8 mouse cellular contexts compared by ENCODE assay signal in genomic region chr12:79838181-79838961, GRCm38 (mm10).
DNase-seq lines count a peak whose midpoint lies in the region; ATAC-seq and TF ChIP-seq lines count a peak whose summit lies in the region.

No protein-coding gene starts in this region.

- no peak overlapping the region for H3K4me3 ChIP-seq in midbrain, embryonic 10.5 days
- H3K4me3 ChIP-seq in midbrain, embryonic 16.5 days (ENCODE audit: low read depth, low read length), result no peak overlapping the region
- no peak overlapping the region for H3K4me3 ChIP-seq in intestine, postnatal 0 days (ENCODE audit: low read depth, low read length)
- H3K4me3 ChIP-seq in liver, adult 2 months (ENCODE audit: insufficient read depth, low read depth, low read length), result no peak overlapping the region

- H3K9ac ChIP-seq in midbrain, embryonic 16.5 days (ENCODE audit: low read depth, low read length), result no peak overlapping the region
- no peak overlapping the region for H3K9ac ChIP-seq in intestine, postnatal 0 days (ENCODE audit: low read depth, low read length)
- H3K9ac ChIP-seq in liver, adult 2 months (ENCODE audit: low read depth, low read length), result no peak overlapping the region

- no peaks in the 10 kb centered on the region for H3K9me3 ChIP-seq in midbrain, embryonic 10.5 days (replicated peaks)
- H3K9me3 ChIP-seq in midbrain, embryonic 16.5 days (replicated peaks; ENCODE audit: control insufficient read depth, low read length, poor library complexity, severe bottlenecking), result no peaks in the 10 kb centered on the region
- H3K9me3 ChIP-seq in intestine, postnatal 0 days (ENCODE audit: control insufficient read depth), result no peaks in the 10 kb centered on the region

- no peak for TF ChIP-seq POLR2A in liver, adult 2 months (IDR thresholded peaks at IDR 0.05; ENCODE audit: extremely low read depth, insufficient read depth, low read length)

- no peaks in the 10 kb centered on the region for H3K27me3 ChIP-seq in midbrain, embryonic 10.5 days (ENCODE audit: low read depth, poor library complexity, severe bottlenecking)
- H3K27me3 ChIP-seq in midbrain, embryonic 16.5 days (ENCODE audit: control insufficient read depth, insufficient read depth, low read depth, low read length), result no peaks in the 10 kb centered on the region
- H3K27me3 ChIP-seq in intestine, postnatal 0 days (replicated peaks; ENCODE audit: control insufficient read depth, insufficient read depth, low read length), result no peaks in the 10 kb centered on the region
- H3K27me3 ChIP-seq in liver, adult 2 months (ENCODE audit: control insufficient read depth, insufficient read depth, low read length), result no peaks in the 10 kb centered on the region

- no peak overlapping the region for H3K4me2 ChIP-seq in midbrain, embryonic 16.5 days (ENCODE audit: low read length)
- H3K4me2 ChIP-seq in intestine, postnatal 0 days (replicated peaks; ENCODE audit: low read depth), result no peak overlapping the region

- H3K4me1 ChIP-seq in midbrain, embryonic 10.5 days, result peaks cover 63% of the 10 kb centered on the region
- H3K4me1 ChIP-seq in midbrain, embryonic 16.5 days (ENCODE audit: control insufficient read depth, insufficient read depth, low read length), result peaks cover 4% of the 10 kb centered on the region; the same call in 1 of the 2 replicates
- H3K4me1 ChIP-seq in intestine, postnatal 0 days (replicated peaks; ENCODE audit: control insufficient read depth, insufficient read depth, low read length), result no peaks in the 10 kb centered on the region
- H3K4me1 ChIP-seq in liver, adult 2 months (ENCODE audit: control insufficient read depth, insufficient read depth, low read length), result peaks cover 2% of the 10 kb centered on the region; the same call in 1 of the 2 replicates

- TF ChIP-seq CTCF in intestine, postnatal 0 days (IDR thresholded peaks at IDR 0.05; ENCODE audit: low read depth), result no peak
- no peak for TF ChIP-seq CTCF in liver, adult 2 months (IDR thresholded peaks at IDR 0.05; ENCODE audit: low read depth, low read length)

- WGBS in midbrain, embryonic 10.5 days, result 51% methylated on average over 6 of the region's 6 CpGs
- WGBS in midbrain, embryonic 16.5 days, result 47% methylated on average over 6 of the region's 6 CpGs
- WGBS in intestine, postnatal 0 days, result 50% methylated on average over 6 of the region's 6 CpGs
- WGBS in liver, adult 2 months, result 60% methylated on average over 6 of the region's 6 CpGs

- no peaks in the 10 kb centered on the region for H3K36me3 ChIP-seq in midbrain, embryonic 10.5 days
- no peaks in the 10 kb centered on the region for H3K36me3 ChIP-seq in midbrain, embryonic 16.5 days (ENCODE audit: control insufficient read depth, insufficient read depth, low read length)
- H3K36me3 ChIP-seq in intestine, postnatal 0 days (ENCODE audit: control insufficient read depth, insufficient read depth), result no peaks in the 10 kb centered on the region
- H3K36me3 ChIP-seq in liver, adult 2 months (ENCODE audit: control insufficient read depth, insufficient read depth, low read length), result no peaks in the 10 kb centered on the region

- no peak for ATAC-seq in midbrain, embryonic 16.5 days
- 0 out of 2 replicates have a peak, but pooled peaks have one; percentile 19 for ATAC-seq in intestine, postnatal 0 days

- DNase-seq in midbrain, embryonic 10.5 days (ENCODE audit: low spot score), result no peak
- DNase-seq in embryo, embryonic 10 days (ENCODE audit: low spot score), result peak; percentile 45
- peak; percentile 89 to 94 for DNase-seq in heart, adult 18-20 months
- peak; percentile 25 for DNase-seq in liver, adult 2 months (ENCODE audit: extremely low read depth, low read depth, low spot score)
- peak; percentile 61 for DNase-seq in ovary, postnatal 14 days (ENCODE audit: low spot score)
- DNase-seq in cerebellum, postnatal 25 days, result no peak

- peak overlapping the region; percentile 87 for H3K27ac ChIP-seq in midbrain, embryonic 10.5 days (replicated peaks)
- H3K27ac ChIP-seq in midbrain, embryonic 16.5 days (ENCODE audit: low read length), result no peak overlapping the region
- no peak overlapping the region for H3K27ac ChIP-seq in intestine, postnatal 0 days (ENCODE audit: low read depth, low read length)
- H3K27ac ChIP-seq in liver, adult 2 months (replicated peaks; ENCODE audit: insufficient read depth, low read depth, low read length), result peak overlapping the region; percentile 52

- H3K79me2 ChIP-seq in liver, adult 2 months (ENCODE audit: control insufficient read depth, insufficient read depth, low read length), result no peaks in the 10 kb centered on the region

Comparison
In these comparisons a context has a peak if more than half of its experiments do, and no peak if none do; other contexts are left out.
1. H3K27ac ChIP-seq: peak in midbrain, embryonic 10.5 days (single experiment) and liver, adult 2 months (single experiment); none in midbrain, embryonic 16.5 days (single experiment) and intestine, postnatal 0 days (single experiment).
2. DNase-seq: peak in embryo, embryonic 10 days (single experiment), heart, adult 18-20 months (2 of 2), liver, adult 2 months (single experiment) and ovary, postnatal 14 days (single experiment); none in midbrain, embryonic 10.5 days (single experiment) and cerebellum, postnatal 25 days (0 of 2).